Mouse (Mus musculus) cortical plate, adult 2 months (tissue): ENCODE data around the gene Nceh1.

Source experiments
- CTCF ChIP-seq: fragments of 200-500 bp; IDR thresholded peaks from 2 replicates; pipeline ENCODE4 v1.5.1; 2011; ENCODE audit warnings: mild to moderate bottlenecking, control low read depth, low read length; ENCODE audit not compliant: insufficient read depth; ENCODE audit errors: extremely low read depth
- POLR2A ChIP-seq: fragments of 200-500 bp; IDR thresholded peaks from 2 replicates; pipeline ENCODE4 v1.6.1; 2011; ENCODE audit warnings: mild to moderate bottlenecking, low read length, control low read depth; ENCODE audit not compliant: insufficient read depth; ENCODE audit errors: extremely low read depth

- TF ChIP-seq POLR2A (no peak), CTCF (no peak)
Observed at GRCm38 (mm10) chr3:27206577-27206976, 23.8 kb downstream of the Nceh1 start.
